Mouse (Mus musculus) embryonic facial prominence, embryonic 11.5 days (tissue): ENCODE measurements around the gene Armc10. TPM values are rescaled to one million over a fixed set of nuclear protein-coding genes. Genes with fewer than 3 reads are reported as not detected.
A peak's percentile ranks its signal among the peaks of the same experiment; 100 is the strongest.
"Not testable (repeated sequence)": the region's sequence is repeated elsewhere in the genome, so short reads cannot be mapped to it uniquely, and the experiment has no call there.

ENCODE experiments used
- ATAC-seq: fragments of 200-750 bp; cut with Nextera tagmentation; replicated peaks from 2 replicates; pipeline ENCODE4 v1.8.0; 2017; ENCODE audit warnings: low read depth; ENCODE audit not compliant: insufficient number of reproducible peaks, low FRiP score, low TSS enrichment
- DNase-seq: peaks from one replicate; pipeline ENCODE4 v3.0.0-alpha.2; 2015; ENCODE audit warnings: low spot score
- H3K27ac ChIP-seq: fragments of 300-500 bp; sonication (generic); replicated peaks from 2 replicates; pipeline ENCODE4 v1.5.1; 2014; ENCODE audit warnings: mild to moderate bottlenecking, low read depth, low read length, control low read depth
- H3K27me3 ChIP-seq: fragments of 300-500 bp; sonication (generic); 2 replicates; pipeline ENCODE4 v1.6.1; 2014; ENCODE audit warnings: mild to moderate bottlenecking, low read length, moderate library complexity, mixed read lengths; ENCODE audit not compliant: control insufficient read depth, insufficient read depth
- H3K36me3 ChIP-seq: fragments of 300-500 bp; sonication (generic); replicated peaks from 2 replicates; pipeline ENCODE4 v1.6.1; 2014; ENCODE audit warnings: low read depth, mild to moderate bottlenecking, low read length, moderate library complexity, mixed read lengths; ENCODE audit not compliant: control insufficient read depth, insufficient read depth
- H3K4me1 ChIP-seq: fragments of 300-500 bp; sonication (generic); 2 replicates; pipeline ENCODE4 v1.6.1; 2014; ENCODE audit warnings: low read length, mixed read lengths; ENCODE audit not compliant: control insufficient read depth, insufficient read depth
- H3K4me2 ChIP-seq: fragments of 300-500 bp; sonication (generic); 2 replicates; pipeline ENCODE4 v1.6.1; 2014; ENCODE audit warnings: low read depth, mild to moderate bottlenecking, control low read depth, low read length, moderate library complexity
- H3K4me3 ChIP-seq: fragments of 300-500 bp; sonication (generic); 2 replicates; pipeline ENCODE4 v1.5.1; 2014; ENCODE audit warnings: low read depth, low read length, control low read depth
- H3K9ac ChIP-seq: fragments of 300-500 bp; sonication (generic); replicated peaks from 2 replicates; pipeline ENCODE4 v1.6.1; 2014; ENCODE audit warnings: mild to moderate bottlenecking, control low read depth, low read length
- H3K9me3 ChIP-seq: fragments of 300-500 bp; sonication (generic); replicated peaks from 2 replicates; pipeline ENCODE4 v1.6.1; 2016; ENCODE audit warnings: mild to moderate bottlenecking, low read length, inconsistent platforms, mixed read lengths; ENCODE audit not compliant: control insufficient read depth
- WGBS: fragments of 180-500 bp; shearing (Covaris S2); extraction: QIAGEN DNeasy Blood & Tissue Kit; methylation state at CpG from one replicate; pipeline ENCODE4 v1.1.7; 2014; 5-methylcytosine and 5-hydroxymethylcytosine counted together
- polyA plus RNA-seq: library from polyadenylated mRNA; unstranded; fragments of >200 nt; fragmentation: Nextera tagmentation; extraction: Ambion mirVana; gene quantifications from 2 replicates; pipeline ENCODE4 v1.2.1, GENCODE M21; 2014

The Armc10 gene
- polyA plus RNA-seq, 1 experiment from 2014 or later = 92.8 TPM

DNA sequence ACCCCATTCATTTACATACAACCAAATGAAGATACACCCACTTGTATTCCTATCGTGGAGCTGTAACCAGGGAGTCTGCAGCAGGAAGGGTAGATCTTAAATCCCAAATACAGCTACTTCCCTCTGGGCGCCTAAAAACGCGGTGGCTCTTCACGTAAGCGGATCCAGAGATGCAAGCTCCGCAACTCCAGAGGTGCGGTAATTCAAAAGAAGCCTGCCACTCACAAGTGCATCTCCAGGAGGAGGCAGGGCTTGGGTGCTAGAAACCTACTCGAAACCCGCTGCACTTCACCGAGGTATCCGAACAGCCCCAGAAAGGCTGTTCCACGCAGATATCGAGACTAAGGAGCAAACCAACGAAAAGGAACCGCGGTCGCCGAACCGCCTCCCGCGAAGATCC, 55.3 kb downstream of the Armc10 start:
- H3K27ac ChIP-seq = no peak overlapping the region
- H3K27me3 ChIP-seq = no peaks in the 10 kb centered on the region
- whole genome bisulfite sequencing = 0% methylated on average over 22 of the region's 22 CpGs
- H3K4me1 ChIP-seq = no peaks in the 10 kb centered on the region
- no peaks in the 10 kb centered on the region for H3K36me3 ChIP-seq
- no peaks in the 10 kb centered on the region for H3K9me3 ChIP-seq
- H3K9ac ChIP-seq = peak overlapping the region; percentile 51
- DNase-seq (no peak), ATAC-seq (peak; percentile 72)
- peak overlapping the region; percentile 68 for H3K4me3 ChIP-seq
- peak overlapping the region; percentile 67 for H3K4me2 ChIP-seq

GRCm38 (mm10) chr5:21701351-21702008, 55.9 kb downstream of the Armc10 start, which contains the start of gene Napepld:
Gene Napepld (minus strand): TSS chr5:21701396.
- Histone ChIP-seq H3K27me3 (no peaks in the 10 kb centered on the region), H3K9me3 (no peaks in the 10 kb centered on the region), H3K27ac (peak within 1 kb of the TSS; percentile 90), H3K4me1 (no peaks in the 10 kb centered on the region), H3K36me3 (no peaks in the 10 kb centered on the region), H3K4me3 (peak within 1 kb of the TSS; percentile 68), H3K9ac (peak within 1 kb of the TSS; percentile 92), H3K4me2 (peak within 1 kb of the TSS; percentile 67)
- peak; percentile 99 for ATAC-seq
- peak; percentile 98 for DNase-seq
- WGBS = under 1% methylated on average over 43 of the region's 59 CpGs

GRCm38 (mm10) chr5:21702009-21702364, 56.4 kb downstream of the Armc10 start:
- Histone ChIP-seq H3K27me3 (no peaks in the 10 kb centered on the region), H3K9me3 (no peaks in the 10 kb centered on the region), H3K9ac (peak overlapping the region; percentile 92), H3K4me1 (no peaks in the 10 kb centered on the region), H3K4me2 (peak overlapping the region; percentile 54), H3K27ac (no peak overlapping the region), H3K36me3 (no peaks in the 10 kb centered on the region), H3K4me3 (peak overlapping the region; percentile 68)
- ATAC-seq (no peak), DNase-seq (no peak)
- 56% methylated on average over 2 of the region's 2 CpGs for WGBS

DNA sequence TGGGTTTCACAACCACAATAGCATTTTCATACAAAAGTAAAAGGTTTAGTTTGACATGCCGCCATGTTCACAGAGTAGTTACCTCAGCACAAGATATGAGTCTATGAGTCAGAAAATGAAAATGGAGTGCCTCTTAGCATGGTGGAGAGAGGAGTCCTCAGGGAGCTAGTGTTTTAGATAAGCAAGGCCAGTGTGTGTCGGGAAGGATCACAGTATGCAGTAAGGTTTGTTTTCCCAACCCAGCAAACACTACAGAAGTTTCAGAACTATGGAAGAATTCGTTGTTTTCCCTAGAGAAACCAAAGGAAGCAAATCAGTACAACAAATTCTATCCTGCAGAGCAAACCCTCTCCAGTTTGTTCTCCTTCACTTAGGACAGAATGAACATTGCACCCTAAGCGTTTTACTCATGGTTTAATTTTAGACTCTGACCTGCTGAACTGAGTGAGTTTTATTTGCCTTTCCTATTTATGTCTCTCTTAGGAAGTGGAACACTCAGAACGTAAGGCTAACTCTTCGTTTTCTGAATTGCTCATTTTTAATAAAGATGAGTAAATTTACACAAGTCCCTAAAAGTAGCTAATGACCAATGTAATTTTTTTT, 57.4 kb downstream of the Armc10 start:
- WGBS = 85% methylated on average over 6 of the region's 6 CpGs
- ATAC-seq = no peak
- H3K4me3 ChIP-seq = no peak overlapping the region
- H3K9ac ChIP-seq = no peak overlapping the region
- no peaks in the 10 kb centered on the region for H3K4me1 ChIP-seq
- no peaks in the 10 kb centered on the region for H3K36me3 ChIP-seq
- H3K4me2 ChIP-seq = no peak overlapping the region
- no peaks in the 10 kb centered on the region for H3K9me3 ChIP-seq
- no peak overlapping the region for H3K27ac ChIP-seq
- H3K27me3 ChIP-seq = no peaks in the 10 kb centered on the region
- no peak for DNase-seq

GRCm38 (mm10) chr5:21703708-21704107, 58.1 kb downstream of the Armc10 start:
- Histone ChIP-seq H3K4me1 (no peaks in the 10 kb centered on the region), H3K27me3 (no peaks in the 10 kb centered on the region)

DNA sequence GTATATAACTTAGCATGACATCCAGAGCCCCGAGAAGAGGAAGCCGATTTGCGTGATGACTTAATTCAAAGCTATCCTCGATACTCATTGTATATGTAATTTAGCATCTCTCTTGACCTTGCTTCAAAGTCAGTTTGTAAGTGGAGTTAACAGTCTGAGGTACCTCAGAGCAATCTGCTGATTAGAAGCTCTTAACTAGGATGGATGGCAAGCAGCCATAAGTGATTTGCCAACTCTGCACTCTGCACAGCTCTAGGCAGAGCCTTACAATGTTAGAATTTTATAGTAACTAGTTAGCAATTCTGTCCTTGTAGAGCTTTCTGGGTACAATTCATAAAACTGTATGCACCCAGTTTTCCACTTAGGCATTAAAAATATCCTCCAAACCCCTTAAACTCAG, 60.9 kb downstream of the Armc10 start:
- ATAC-seq = no peak
- WGBS = 91% methylated on average over 4 of the region's 4 CpGs
- Histone ChIP-seq H3K9ac (no peak overlapping the region), H3K4me1 (no peaks in the 10 kb centered on the region), H3K4me2 (no peak overlapping the region), H3K27ac (no peak overlapping the region), H3K27me3 (no peaks in the 10 kb centered on the region), H3K9me3 (no peaks in the 10 kb centered on the region), H3K36me3 (no peaks in the 10 kb centered on the region), H3K4me3 (no peak overlapping the region)
- DNase-seq = no peak

More at GRCm38 (mm10) chr5:21703708-21704107, 58.1 kb downstream of the Armc10 start:
- H3K36me3 ChIP-seq = no peaks in the 10 kb centered on the region
- 69% methylated on average over 3 of the region's 3 CpGs for WGBS
- DNase-seq (no peak), ATAC-seq (no peak)
- no peak overlapping the region for H3K27ac ChIP-seq
- no peak overlapping the region for H3K4me3 ChIP-seq
- no peak overlapping the region for H3K4me2 ChIP-seq
- H3K9ac ChIP-seq = no peak overlapping the region
- no peaks in the 10 kb centered on the region for H3K9me3 ChIP-seq

- WGBS = 87% methylated on average over 8 of the region's 8 CpGs
- DNase-seq = not testable (repeated sequence)
Observed at GRCm38 (mm10) chr5:21708011-21708410, 62.4 kb downstream of the Armc10 start.

More at GRCm38 (mm10) chr5:21708011-21708410, 62.4 kb downstream of the Armc10 start:
- ATAC-seq, H3K9ac ChIP-seq, H3K27ac ChIP-seq, H3K27me3 ChIP-seq, H3K4me1 ChIP-seq, H3K4me2 ChIP-seq, H3K9me3 ChIP-seq, H3K36me3 ChIP-seq, H3K4me3 ChIP-seq: not testable (repeated sequence)
